Mouse (Mus musculus): ENCODE measurements around the gene Ctxn1. TPM values are rescaled to one million over a fixed set of nuclear protein-coding genes. Genes with fewer than 3 reads are reported as not detected.

The Ctxn1 gene
- 111 TPM in 2 replicates for polyA plus RNA-seq (2016; fragmentation: Nextera tagmentation; extraction: Ambion mirVana)

GRCm38 (mm10) chr8:4259125-4259804 is at the start of gene Ctxn1:
Ctxn1 (minus strand) TSS chr8:4259274.
- 7% methylated on average over 22 of the region's 33 CpGs for WGBS
- Histone ChIP-seq H3K4me3 (replicated peaks) (peak within 1 kb of the TSS; percentile 82), H3K4me1 (replicated peaks) (peaks cover 29% of the 10 kb centered on the region), H3K9ac (replicated peaks) (peak within 1 kb of the TSS; percentile 83), H3K36me3 (peaks cover 82% of the 10 kb centered on the region), H3K27me3 (no peaks in the 10 kb centered on the region), H3K4me2 (peak within 1 kb of the TSS; percentile 71), H3K27ac (peak within 1 kb of the TSS; percentile 89), H3K9me3 (no peaks in the 10 kb centered on the region)
- peak; percentile 92 for ATAC-seq (ENCODE audit: insufficient number of reproducible peaks, insufficient read depth, low FRiP score, low TSS enrichment, low read depth)

GRCm38 (mm10) chr8:4305838-4306237 is 46.8 kb upstream of the Ctxn1 start:
- Histone ChIP-seq H3K9me3 (no peaks in the 10 kb centered on the region), H3K27me3 (no peaks in the 10 kb centered on the region), H3K36me3 (peaks cover 100% of the 10 kb centered on the region), H3K27ac (no peak overlapping the region), H3K4me2 (no peak overlapping the region), H3K4me3 (replicated peaks) (no peak overlapping the region), H3K9ac (replicated peaks) (no peak overlapping the region), H3K4me1 (replicated peaks) (no peaks in the 10 kb centered on the region)
- WGBS, result 86% methylated on average over 2 of the region's 2 CpGs
- no peak for ATAC-seq (ENCODE audit: insufficient number of reproducible peaks, insufficient read depth, low FRiP score, low TSS enrichment, low read depth)

DNA sequence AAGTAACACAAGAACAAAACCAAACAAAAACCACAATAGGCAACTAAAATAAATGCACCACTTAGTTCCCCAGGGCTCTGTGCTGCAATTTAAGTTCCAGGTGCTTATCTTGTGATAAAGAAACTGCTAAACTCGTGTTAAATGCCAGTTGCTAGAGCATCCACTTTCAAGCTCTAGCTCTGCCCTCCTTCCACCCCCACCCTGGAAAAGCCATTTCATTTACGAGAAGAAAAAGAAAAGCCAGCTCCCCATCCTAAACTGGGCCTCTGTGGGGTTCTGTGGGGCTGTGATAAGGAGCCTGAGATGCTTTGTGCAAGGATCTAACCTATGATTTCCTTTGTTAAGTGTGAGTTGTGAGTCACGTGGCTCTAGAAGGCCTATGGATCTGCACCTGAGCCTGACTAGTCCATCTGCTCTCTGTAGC is 45.1 kb upstream of the Ctxn1 start:
- Histone ChIP-seq H3K4me2 (no peak overlapping the region), H3K27me3 (no peaks in the 10 kb centered on the region), H3K4me1 (replicated peaks) (no peaks in the 10 kb centered on the region), H3K27ac (no peak overlapping the region), H3K9me3 (no peaks in the 10 kb centered on the region), H3K36me3 (peaks cover 100% of the 10 kb centered on the region), H3K4me3 (replicated peaks) (no peak overlapping the region), H3K9ac (replicated peaks) (no peak overlapping the region)
- WGBS, result 82% methylated on average over 3 of the region's 3 CpGs
- no peak for ATAC-seq (ENCODE audit: insufficient number of reproducible peaks, insufficient read depth, low FRiP score, low TSS enrichment, low read depth)

DNA sequence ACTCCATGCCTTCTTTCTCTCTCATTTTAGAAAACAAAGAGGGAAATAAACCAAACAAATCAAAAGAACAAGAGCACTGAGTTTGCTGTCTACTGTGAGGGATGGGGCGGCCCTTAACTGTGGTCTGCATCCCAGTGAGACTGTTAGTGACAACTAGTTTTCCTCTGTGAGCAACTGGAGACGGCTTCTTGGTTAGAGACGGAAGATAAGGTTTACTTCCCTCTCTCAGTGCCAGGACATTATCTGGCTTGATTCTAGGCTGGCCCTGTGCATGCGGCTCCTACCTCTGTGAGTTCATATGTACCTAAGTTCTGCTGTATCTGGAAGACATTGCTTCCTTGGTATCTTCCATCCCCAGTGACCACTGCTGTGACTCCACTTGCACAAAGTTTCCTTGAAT is 38.7 kb upstream of the Ctxn1 start:
- no peak overlapping the region for H3K27ac ChIP-seq
- no peaks in the 10 kb centered on the region for H3K27me3 ChIP-seq
- H3K36me3 ChIP-seq, result peaks cover 95% of the 10 kb centered on the region
- H3K4me1 ChIP-seq (replicated peaks), result no peaks in the 10 kb centered on the region
- no peaks in the 10 kb centered on the region for H3K9me3 ChIP-seq
- ATAC-seq (ENCODE audit: insufficient number of reproducible peaks, insufficient read depth, low FRiP score, low TSS enrichment, low read depth), result no peak
- no peak overlapping the region for H3K9ac ChIP-seq (replicated peaks)
- no peak overlapping the region for H3K4me3 ChIP-seq (replicated peaks)
- H3K4me2 ChIP-seq, result no peak overlapping the region
- WGBS, result 93% methylated on average over 4 of the region's 4 CpGs

- no peaks in the 10 kb centered on the region for H3K4me1 ChIP-seq (replicated peaks)
- H3K9ac ChIP-seq (replicated peaks), result no peak overlapping the region
- no peaks in the 10 kb centered on the region for H3K9me3 ChIP-seq
- H3K27me3 ChIP-seq, result no peaks in the 10 kb centered on the region
- H3K36me3 ChIP-seq, result peaks cover 97% of the 10 kb centered on the region
- H3K27ac ChIP-seq, result no peak overlapping the region
- no peak overlapping the region for H3K4me3 ChIP-seq (replicated peaks)
- no peak for ATAC-seq (ENCODE audit: insufficient number of reproducible peaks, insufficient read depth, low FRiP score, low TSS enrichment, low read depth)
- H3K4me2 ChIP-seq, result no peak overlapping the region
- WGBS, result 92% methylated on average over 5 of the region's 5 CpGs
These were observed 33.7 kb upstream of the Ctxn1 start for GRCm38 (mm10) chr8:4292738-4293137.

DNA sequence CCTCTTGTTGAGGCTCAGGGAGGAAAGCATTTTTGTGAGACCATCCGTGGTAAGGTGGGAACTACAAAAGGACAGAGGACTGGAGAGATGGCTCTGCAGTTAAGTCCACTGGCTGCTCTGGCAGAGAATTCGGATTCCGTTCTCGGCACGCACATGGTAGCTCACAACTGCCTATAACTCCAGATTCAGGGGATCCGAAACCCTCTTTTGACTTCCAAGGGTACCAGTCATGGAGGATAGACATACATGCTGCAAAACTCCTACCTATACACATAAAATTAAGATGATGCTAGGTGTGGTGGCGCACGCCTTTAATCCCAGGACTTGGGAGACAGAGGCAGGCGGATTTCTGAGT is 17.0 kb upstream of the Ctxn1 start:
- Histone ChIP-seq H3K27ac (peak overlapping the region; percentile 56; the same call in 1 of the 2 replicates), H3K9ac (replicated peaks) (peak overlapping the region; percentile 75), H3K4me3 (replicated peaks) (peak overlapping the region; percentile 78), H3K4me2 (peak overlapping the region; percentile 66), H3K4me1 (replicated peaks) (peaks cover 8% of the 10 kb centered on the region), H3K9me3 (no peaks in the 10 kb centered on the region), H3K36me3 (peaks cover 29% of the 10 kb centered on the region), H3K27me3 (no peaks in the 10 kb centered on the region)
- 0 out of 2 replicates have a peak, but pooled peaks have one; percentile 13 for ATAC-seq (ENCODE audit: insufficient number of reproducible peaks, insufficient read depth, low FRiP score, low TSS enrichment, low read depth)
- WGBS, result 30% methylated on average over 9 of the region's 9 CpGs

- peak within 1 kb of the TSS; percentile 66 for H3K4me2 ChIP-seq
- H3K4me3 ChIP-seq (replicated peaks), result peak within 1 kb of the TSS; percentile 78
- H3K9me3 ChIP-seq, result no peaks in the 10 kb centered on the region
- peak within 1 kb of the TSS; percentile 75 for H3K9ac ChIP-seq (replicated peaks)
- no peaks in the 10 kb centered on the region for H3K27me3 ChIP-seq
- peaks cover 34% of the 10 kb centered on the region for H3K36me3 ChIP-seq
- peaks cover 8% of the 10 kb centered on the region for H3K4me1 ChIP-seq (replicated peaks)
- peak within 1 kb of the TSS; percentile 56; the same call in 1 of the 2 replicates for H3K27ac ChIP-seq
- WGBS, result under 1% methylated on average over 39 of the region's 39 CpGs
- peak; percentile 95 for ATAC-seq (ENCODE audit: insufficient number of reproducible peaks, insufficient read depth, low FRiP score, low TSS enrichment, low read depth)
These were observed 16.4 kb upstream of the Ctxn1 start, which contains the start of gene Timm44 for GRCm38 (mm10) chr8:4275275-4276110. Timm44 (minus strand) TSS chr8:4275913.

DNA sequence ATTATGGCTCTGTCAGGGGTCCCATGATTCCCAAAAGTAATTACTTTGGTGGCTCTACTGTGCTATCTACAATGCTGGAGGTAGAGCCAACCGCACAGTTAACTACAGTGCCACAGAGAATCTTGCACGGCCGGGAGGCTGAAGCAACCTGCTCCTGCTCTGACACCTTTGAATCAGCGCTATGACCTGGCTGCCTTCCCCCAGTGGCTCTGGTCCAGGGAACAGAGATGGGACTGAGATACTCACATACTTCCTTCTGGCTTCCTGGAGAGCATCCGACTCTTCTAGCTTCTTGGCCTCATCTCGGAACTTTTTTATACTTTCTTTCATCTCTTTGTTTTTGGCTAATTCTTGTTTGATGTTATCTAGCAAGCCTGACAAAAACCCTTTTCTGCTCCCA is 10.5 kb upstream of the Ctxn1 start:
- no peak overlapping the region for H3K9ac ChIP-seq (replicated peaks)
- ATAC-seq (ENCODE audit: insufficient number of reproducible peaks, insufficient read depth, low FRiP score, low TSS enrichment, low read depth), result no peak
- H3K4me1 ChIP-seq (replicated peaks), result peaks cover 3% of the 10 kb centered on the region
- H3K27me3 ChIP-seq, result no peaks in the 10 kb centered on the region
- peaks cover 93% of the 10 kb centered on the region for H3K36me3 ChIP-seq
- H3K4me2 ChIP-seq, result no peak overlapping the region
- 94% methylated on average over 6 of the region's 6 CpGs for WGBS
- no peak overlapping the region for H3K4me3 ChIP-seq (replicated peaks)
- no peaks in the 10 kb centered on the region for H3K9me3 ChIP-seq
- H3K27ac ChIP-seq, result no peak overlapping the region

DNA sequence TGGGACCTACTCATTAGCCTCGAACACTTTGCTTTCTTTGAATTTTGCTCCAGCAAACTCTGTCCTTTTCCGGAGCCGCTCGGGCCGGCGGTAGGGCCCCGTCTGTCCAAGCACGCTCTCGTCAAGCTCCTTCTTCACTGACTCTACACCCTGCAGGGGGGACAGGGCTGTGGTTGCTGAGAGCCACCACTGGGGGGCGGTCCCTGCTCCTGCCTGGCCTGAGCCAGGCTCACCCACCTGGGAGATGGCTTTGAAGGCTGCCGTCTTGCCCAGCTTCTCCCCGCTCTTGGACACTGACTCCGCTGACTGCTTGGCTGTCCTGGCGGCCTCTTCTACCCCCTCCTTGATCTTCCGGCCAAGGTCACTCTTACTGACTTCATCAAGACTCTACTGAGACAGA is 8.6 kb upstream of the Ctxn1 start:
- no peak overlapping the region for H3K27ac ChIP-seq
- no peak overlapping the region for H3K4me2 ChIP-seq
- no peaks in the 10 kb centered on the region for H3K9me3 ChIP-seq
- peaks cover 100% of the 10 kb centered on the region for H3K36me3 ChIP-seq
- 79% methylated on average over 15 of the region's 15 CpGs for WGBS
- H3K4me1 ChIP-seq (replicated peaks), result no peaks in the 10 kb centered on the region
- no peak overlapping the region for H3K9ac ChIP-seq (replicated peaks)
- ATAC-seq (ENCODE audit: insufficient number of reproducible peaks, insufficient read depth, low FRiP score, low TSS enrichment, low read depth), result no peak
- no peak overlapping the region for H3K4me3 ChIP-seq (replicated peaks)
- no peaks in the 10 kb centered on the region for H3K27me3 ChIP-seq

DNA sequence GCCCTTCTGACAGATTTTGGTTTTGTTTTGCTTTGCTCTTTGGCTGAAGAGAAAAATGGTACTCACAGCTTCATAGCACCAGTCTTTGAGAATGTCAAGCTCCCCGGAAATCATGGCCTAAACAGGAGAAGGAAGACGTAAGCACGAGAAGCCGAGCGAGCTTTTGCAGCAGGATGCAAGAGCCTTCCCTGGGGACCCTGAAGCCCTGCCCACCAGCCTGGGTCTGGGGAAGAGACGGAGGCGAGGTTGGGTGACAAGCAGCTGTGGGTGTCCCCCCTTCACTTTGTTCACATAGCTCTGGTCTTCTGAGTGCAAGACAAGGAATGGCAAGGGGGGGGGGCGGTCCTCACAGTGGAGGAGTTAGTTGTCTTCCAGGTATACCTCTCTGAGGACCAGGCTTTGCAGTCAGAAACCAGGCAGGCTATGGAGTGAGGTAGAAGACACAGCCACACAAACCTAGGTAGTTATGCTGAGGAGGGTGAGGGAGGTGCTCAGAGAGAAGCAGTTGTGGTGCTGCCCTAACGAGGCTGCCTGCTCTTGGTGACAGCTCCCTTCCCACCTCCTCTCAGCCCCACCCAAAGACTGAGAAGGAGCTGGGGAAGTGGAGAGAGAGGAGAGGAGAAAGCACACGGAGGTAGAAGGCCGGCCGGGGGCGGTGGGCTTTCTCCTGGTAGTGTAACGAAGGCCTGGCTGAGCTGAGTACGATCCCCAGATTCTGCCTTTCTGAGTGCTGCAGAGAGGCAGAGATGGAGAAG is 6.3 kb upstream of the Ctxn1 start:
- Histone ChIP-seq H3K9ac (replicated peaks) (no peak overlapping the region), H3K27me3 (no peaks in the 10 kb centered on the region), H3K4me2 (no peak overlapping the region), H3K9me3 (no peaks in the 10 kb centered on the region), H3K4me3 (replicated peaks) (no peak overlapping the region), H3K36me3 (peaks cover 100% of the 10 kb centered on the region), H3K27ac (no peak overlapping the region), H3K4me1 (replicated peaks) (no peaks in the 10 kb centered on the region)
- WGBS, result 89% methylated on average over 15 of the region's 15 CpGs
- ATAC-seq (ENCODE audit: insufficient number of reproducible peaks, insufficient read depth, low FRiP score, low TSS enrichment, low read depth), result no peak

Data from limb, embryonic 12.5 days (tissue).